9 mouse cellular contexts compared by ENCODE assay signal in genomic region chr3:79784362-79784736, GRCm38 (mm10). TPM values are rescaled to one million over a fixed set of nuclear protein-coding genes. Genes with fewer than 3 reads are reported as not detected.
DNase-seq lines count a peak whose midpoint lies in the region; ATAC-seq lines count a peak whose summit lies in the region.
"Had no signal": no experiment of that assay in that cellular context is flagged by ENCODE, and none has a peak within 500 bp of the region (broad histone marks: within the 10 kb centered on the region; RNA-seq: fewer than 3 reads in every experiment).

No protein-coding gene starts in this region.

- no peak overlapping the region for H3K27ac ChIP-seq in kidney, embryonic 15.5 days
- no peak overlapping the region for H3K27ac ChIP-seq in embryonic facial prominence, embryonic 10.5 days (replicated peaks)
- no peak overlapping the region for H3K27ac ChIP-seq in intestine, embryonic 15.5 days
- H3K27ac ChIP-seq in neural tube, embryonic 13.5 days (replicated peaks), result no peak overlapping the region

- ATAC-seq in kidney, embryonic 15.5 days (replicated peaks; ENCODE audit: low FRiP score), result peak; percentile 79; the same call in 1 of the 2 replicates
- 0 out of 2 replicates have a peak, but pooled peaks have one; percentile 43 for ATAC-seq in intestine, embryonic 15.5 days
- ATAC-seq in neural tube, embryonic 13.5 days (ENCODE audit: low read depth), result no peak
- ATAC-seq: Patski had no signal

- H3K4me2 ChIP-seq in kidney, embryonic 15.5 days, result peak overlapping the region; percentile 48
- H3K4me2 ChIP-seq in intestine, embryonic 15.5 days (replicated peaks), result peak overlapping the region; percentile 46
- peak overlapping the region; percentile 43 for H3K4me2 ChIP-seq in neural tube, embryonic 13.5 days

- whole genome bisulfite sequencing in kidney, embryonic 15.5 days, result 3% methylated on average over 11 of the region's 11 CpGs
- WGBS in embryonic facial prominence, embryonic 10.5 days, result 16% methylated on average over 11 of the region's 11 CpGs
- whole genome bisulfite sequencing in intestine, embryonic 15.5 days, result 8% methylated on average over 11 of the region's 11 CpGs
- 15% methylated on average over 11 of the region's 11 CpGs for WGBS in neural tube, embryonic 13.5 days

- peaks cover 12% of the 10 kb centered on the region for H3K4me1 ChIP-seq in kidney, embryonic 15.5 days
- peaks cover 3% of the 10 kb centered on the region; the same call in 1 of the 2 replicates for H3K4me1 ChIP-seq in embryonic facial prominence, embryonic 10.5 days
- 0 out of 2 replicates have a peak, but pooled peaks cover 4% of the 10 kb centered on the region for H3K4me1 ChIP-seq in intestine, embryonic 15.5 days (replicated peaks)
- 0 out of 2 replicates have a peak, but pooled peaks cover 4% of the 10 kb centered on the region for H3K4me1 ChIP-seq in neural tube, embryonic 13.5 days (replicated peaks)

- H3K9me3 ChIP-seq in kidney, embryonic 15.5 days (replicated peaks), result no peaks in the 10 kb centered on the region
- H3K9me3 ChIP-seq in embryonic facial prominence, embryonic 10.5 days, result no peaks in the 10 kb centered on the region
- H3K9me3 ChIP-seq in intestine, embryonic 15.5 days, result no peaks in the 10 kb centered on the region
- no peaks in the 10 kb centered on the region for H3K9me3 ChIP-seq in neural tube, embryonic 13.5 days

- peak overlapping the region; percentile 23; the same call in 1 of the 2 replicates for H3K4me3 ChIP-seq in kidney, embryonic 15.5 days (replicated peaks)
- peak overlapping the region; percentile 19; the same call in 1 of the 2 replicates for H3K4me3 ChIP-seq in embryonic facial prominence, embryonic 10.5 days
- H3K4me3 ChIP-seq in intestine, embryonic 15.5 days (replicated peaks), result no peak overlapping the region
- H3K4me3 ChIP-seq in neural tube, embryonic 13.5 days, result no peak overlapping the region

- no peak for DNase-seq in kidney, postnatal 14 days
- DNase-seq in embryonic facial prominence, embryonic 10.5 days (ENCODE audit: low spot score), result no peak
- no peak for DNase-seq in thymus, postnatal 4 days
- DNase-seq in thymus, postnatal 14 days, result no peak
- DNase-seq in lung, adult 18-20 months, result no peak

- H3K9ac ChIP-seq in kidney, embryonic 15.5 days, result no peak overlapping the region
- H3K9ac ChIP-seq in intestine, embryonic 15.5 days, result no peak overlapping the region
- peak overlapping the region; percentile 32; the same call in 1 of the 2 replicates for H3K9ac ChIP-seq in neural tube, embryonic 13.5 days

- H3K27me3 ChIP-seq in kidney, embryonic 15.5 days, result no peaks in the 10 kb centered on the region
- H3K27me3 ChIP-seq in embryonic facial prominence, embryonic 10.5 days (replicated peaks; ENCODE audit: low read depth, poor library complexity, severe bottlenecking), result no peaks in the 10 kb centered on the region
- no peaks in the 10 kb centered on the region for H3K27me3 ChIP-seq in intestine, embryonic 15.5 days (replicated peaks)
- H3K27me3 ChIP-seq in neural tube, embryonic 13.5 days, result no peaks in the 10 kb centered on the region

- no peaks in the 10 kb centered on the region for H3K36me3 ChIP-seq in kidney, embryonic 15.5 days
- H3K36me3 ChIP-seq in embryonic facial prominence, embryonic 10.5 days (replicated peaks), result no peaks in the 10 kb centered on the region
- no peaks in the 10 kb centered on the region for H3K36me3 ChIP-seq in intestine, embryonic 15.5 days
- no peaks in the 10 kb centered on the region for H3K36me3 ChIP-seq in neural tube, embryonic 13.5 days

RNA-seq across cellular contexts. Expression of gene Rxfp1, which starts 46.7 kb away (rescaled TPM):
- 0.16 TPM in 1 of 2 replicates, not detected in the other for polyA plus RNA-seq in kidney, embryonic 15.5 days (2015; fragmentation: Nextera tagmentation; extraction: Ambion mirVana)
- 0.04 and 0.15 TPM in 2 replicates for polyA plus RNA-seq in embryonic facial prominence, embryonic 10.5 days (2016; fragmentation: Nextera tagmentation; extraction: Ambion mirVana)
- 0.04 and 0.10 TPM in 2 replicates for polyA plus RNA-seq in intestine, embryonic 15.5 days (2015; fragmentation: Nextera tagmentation; extraction: Ambion mirVana)
- polyA plus RNA-seq in neural tube, embryonic 13.5 days (2015; fragmentation: Nextera tagmentation; extraction: Ambion mirVana), result not detected in 2 replicates

Comparison
In these comparisons a context has a peak if more than half of its experiments do, and no peak if none do; other contexts are left out.
1. H3K4me3 ChIP-seq: peak in kidney, embryonic 15.5 days (single experiment) and embryonic facial prominence, embryonic 10.5 days (single experiment); none in intestine, embryonic 15.5 days (single experiment) and neural tube, embryonic 13.5 days (single experiment).
2. Peak in every context shown above with its lines, with median percentiles within 50 percentile points of each other: H3K4me2 ChIP-seq.